Mouse (Mus musculus) inflammation-experienced regulatory T-cells, adult 16 weeks (primary cell): ENCODE measurements around the gene Nid2. TPM values are rescaled to one million over a fixed set of nuclear protein-coding genes. Genes with fewer than 3 reads are reported as not detected.

ENCODE experiments used
- polyA plus RNA-seq: library from polyadenylated mRNA; unstranded; fragments of 100-300 nt; shearing (Covaris generic); gene quantifications from one replicate; pipeline ENCODE4 v1.2.1, GENCODE M21; 2017

The Nid2 gene
- 4.4 TPM for polyA plus RNA-seq

GRCm38 (mm10) chr14:19751025-19751771, at the start of gene Nid2:
TSS of gene Nid2 (plus strand) at chr14:19751265.

GRCm38 (mm10) chr14:19823321-19824142, 72.5 kb downstream of the Nid2 start, which contains the start of gene Rtraf:
TSS of gene Rtraf (minus strand) at chr14:19823824.

Other genes with a start within 250 kb of the Nid2 start
- gene Gm2244, start 201.3 kb upstream of the Nid2 start, polyA plus RNA-seq, result 0.44 TPM
- 10.3 TPM for gene Gm2237, start 166.1 kb upstream of the Nid2 start, polyA plus RNA-seq
- not detected for gene Gm5458, start 148.7 kb upstream of the Nid2 start, polyA plus RNA-seq
- 121 TPM for gene Rtraf, start 72.6 kb downstream of the Nid2 start, polyA plus RNA-seq
- 72.8 TPM for gene Gng2, start 226.4 kb downstream of the Nid2 start, polyA plus RNA-seq